Mouse (Mus musculus) liver, embryonic 15.5 days (tissue): ENCODE results near the gene Cfap54. TPM values are rescaled to one million over a fixed set of nuclear protein-coding genes. Genes with fewer than 3 reads are reported as not detected.
A peak's percentile ranks its signal among the peaks of the same experiment; 100 is the strongest.

Experiments used
- ATAC-seq: fragments of 200-750 bp; cut with Nextera tagmentation; 2 replicates; pipeline ENCODE4 v1.8.0; 2017; ENCODE audit warnings: moderate number of reproducible peaks, mild to moderate bottlenecking, moderate library complexity; ENCODE audit not compliant: insufficient read depth
- H3K27ac ChIP-seq: fragments of 300-500 bp; sonication (generic); replicated peaks from 2 replicates; pipeline ENCODE4 v1.5.1; 2015; ENCODE audit warnings: mild to moderate bottlenecking, inconsistent platforms
- H3K27me3 ChIP-seq: fragments of 300-500 bp; sonication (generic); 2 replicates; pipeline ENCODE4 v1.6.1; 2015; ENCODE audit warnings: mild to moderate bottlenecking, inconsistent platforms
- H3K36me3 ChIP-seq: fragments of 300-500 bp; sonication (generic); replicated peaks from 2 replicates; pipeline ENCODE4 v1.6.1; 2015; ENCODE audit warnings: moderate library complexity, mild to moderate bottlenecking, inconsistent platforms
- H3K4me1 ChIP-seq: fragments of 300-500 bp; sonication (generic); replicated peaks from 2 replicates; pipeline ENCODE4 v1.6.1; 2015; ENCODE audit warnings: inconsistent platforms
- H3K4me2 ChIP-seq: fragments of 300-500 bp; sonication (generic); 2 replicates; pipeline ENCODE4 v1.6.1; 2015; ENCODE audit warnings: moderate library complexity, mild to moderate bottlenecking, inconsistent platforms
- H3K4me3 ChIP-seq: fragments of 300-500 bp; sonication (generic); replicated peaks from 2 replicates; pipeline ENCODE4 v1.5.1; 2015; ENCODE audit warnings: mild to moderate bottlenecking, inconsistent platforms
- H3K9ac ChIP-seq: fragments of 300-500 bp; sonication (generic); 2 replicates; pipeline ENCODE4 v1.6.1; 2015; ENCODE audit warnings: moderate library complexity, mild to moderate bottlenecking, inconsistent platforms
- H3K9me3 ChIP-seq: fragments of 300-500 bp; sonication (generic); replicated peaks from 2 replicates; pipeline ENCODE4 v1.6.1; 2016; ENCODE audit warnings: inconsistent platforms
- WGBS: fragments of 180-500 bp; shearing (Covaris S2); methylation state at CpG from one replicate; pipeline ENCODE4 v1.1.7; 2015; ENCODE audit warnings: mixed read lengths; ENCODE audit not compliant: insufficient replicate concordance; 5-methylcytosine and 5-hydroxymethylcytosine counted together
- polyA plus RNA-seq: library from polyadenylated mRNA; unstranded; fragments of >200 nt; fragmentation: Nextera tagmentation; extraction: Ambion mirVana; gene quantifications from 2 replicates; pipeline ENCODE4 v1.2.1, GENCODE M21; 2015

The Cfap54 gene
- polyA plus RNA-seq, 1 experiment from 2014 or later: 0.18 TPM

DNA sequence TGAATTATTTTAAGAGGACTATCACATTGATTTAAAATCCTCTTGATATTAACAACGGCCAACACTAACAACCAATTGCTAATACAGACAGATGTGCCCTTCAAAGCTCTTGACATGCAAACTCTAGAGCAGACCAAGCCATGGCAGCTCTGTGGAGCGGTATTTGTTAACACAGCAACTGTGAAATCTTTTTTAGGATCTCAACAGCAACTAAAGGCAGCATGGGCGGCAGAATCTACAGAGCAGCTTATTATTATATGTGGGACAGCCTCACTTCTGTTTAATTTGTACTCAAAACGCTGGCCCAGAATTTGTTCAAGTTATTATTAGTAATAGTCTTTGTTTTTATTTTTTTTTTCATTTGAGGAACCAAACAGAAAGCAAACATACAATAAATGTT, 28.1 kb downstream of the Cfap54 start:
- ATAC-seq: no peak
- Histone ChIP-seq H3K4me2 (no peak overlapping the region), H3K9ac (no peak overlapping the region), H3K4me3 (no peak overlapping the region), H3K4me1 (no peaks in the 10 kb centered on the region), H3K9me3 (no peaks in the 10 kb centered on the region), H3K27ac (no peak overlapping the region), H3K36me3 (no peaks in the 10 kb centered on the region), H3K27me3 (no peaks in the 10 kb centered on the region)
- WGBS: 68% methylated on average over 4 of the region's 4 CpGs

- Histone ChIP-seq H3K9me3 (no peaks in the 10 kb centered on the region), H3K9ac (no peak overlapping the region), H3K4me3 (no peak overlapping the region), H3K27me3 (no peaks in the 10 kb centered on the region), H3K4me1 (no peaks in the 10 kb centered on the region), H3K27ac (no peak overlapping the region), H3K36me3 (no peaks in the 10 kb centered on the region), H3K4me2 (peak overlapping the region; percentile 45)
- ATAC-seq: no peak
- 24% methylated on average over 13 of the region's 13 CpGs for WGBS
Measured at GRCm38 (mm10) chr10:93051016-93051726, 30.2 kb downstream of the Cfap54 start.

DNA sequence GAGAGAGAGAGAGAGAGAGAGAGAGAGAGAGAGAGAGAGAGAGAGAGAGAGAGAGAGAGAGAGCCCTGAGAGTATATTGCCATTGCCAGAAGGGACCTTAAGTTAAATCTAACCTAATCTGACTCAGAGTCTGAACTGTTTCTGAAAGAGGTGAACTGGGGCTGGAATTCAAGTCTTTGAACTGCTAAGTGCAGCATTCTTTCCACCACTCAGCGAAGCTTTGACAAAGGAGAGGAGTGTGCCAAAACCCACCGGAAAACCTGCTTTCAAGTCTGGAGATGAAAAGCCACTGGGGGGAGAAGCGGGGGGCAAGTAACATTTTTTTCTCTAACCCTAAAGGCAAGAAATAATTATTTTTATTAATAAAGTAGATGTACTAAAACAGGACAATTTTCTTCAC, 30.8 kb downstream of the Cfap54 start:
- Histone ChIP-seq H3K4me3 (no peak overlapping the region), H3K36me3 (no peaks in the 10 kb centered on the region), H3K9ac (no peak overlapping the region), H3K9me3 (no peaks in the 10 kb centered on the region), H3K4me2 (no peak overlapping the region), H3K27me3 (no peaks in the 10 kb centered on the region), H3K27ac (no peak overlapping the region), H3K4me1 (no peaks in the 10 kb centered on the region)
- no peak for ATAC-seq
- 49% methylated on average over 3 of the region's 3 CpGs for WGBS

DNA sequence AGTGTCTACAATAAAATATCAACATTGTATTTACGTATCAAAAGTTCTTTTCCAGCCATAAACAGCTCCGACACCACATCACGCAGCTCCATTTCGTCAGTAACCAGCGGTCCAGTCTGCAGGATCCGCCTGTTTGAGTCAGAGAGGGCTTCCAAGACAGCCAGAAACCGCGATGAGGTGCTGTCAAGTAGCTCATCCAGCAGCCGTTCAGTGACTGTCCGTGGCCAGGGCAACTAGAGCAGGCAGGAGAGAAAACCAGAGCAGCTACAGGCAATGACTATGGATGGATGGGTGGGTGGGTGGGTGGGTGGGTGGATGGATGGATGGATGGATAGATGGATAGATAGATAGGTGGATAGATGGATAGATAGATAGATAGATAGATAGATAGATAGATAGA, 38.2 kb downstream of the Cfap54 start:
- Histone ChIP-seq H3K4me1 (no peaks in the 10 kb centered on the region), H3K27ac (no peak overlapping the region), H3K27me3 (no peaks in the 10 kb centered on the region), H3K36me3 (no peaks in the 10 kb centered on the region), H3K9ac (no peak overlapping the region), H3K4me2 (no peak overlapping the region), H3K9me3 (no peaks in the 10 kb centered on the region), H3K4me3 (no peak overlapping the region)
- no peak for ATAC-seq
- WGBS: 71% methylated on average over 10 of the region's 10 CpGs

DNA sequence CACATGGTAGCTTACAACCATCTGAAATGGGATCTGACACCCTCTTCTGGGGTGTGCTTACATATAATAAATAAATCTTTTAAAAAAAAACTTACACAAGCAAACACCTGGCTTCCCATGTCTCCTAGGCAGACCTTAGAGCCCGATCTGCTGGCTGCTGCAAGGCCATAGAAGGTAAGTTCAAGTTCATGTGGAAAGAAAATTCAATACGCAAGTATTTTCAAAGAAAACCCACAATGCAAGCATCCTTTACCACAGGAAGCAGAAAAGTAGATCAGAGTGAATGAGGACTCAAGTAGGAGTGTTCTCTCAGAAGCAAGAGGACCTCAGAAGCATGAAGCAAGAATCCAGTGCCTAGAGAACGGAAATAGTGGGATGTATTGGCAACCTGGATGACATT, 39.6 kb downstream of the Cfap54 start:
- Histone ChIP-seq H3K4me3 (no peak overlapping the region), H3K4me2 (no peak overlapping the region), H3K27ac (no peak overlapping the region), H3K9ac (no peak overlapping the region), H3K9me3 (no peaks in the 10 kb centered on the region), H3K36me3 (no peaks in the 10 kb centered on the region), H3K4me1 (no peaks in the 10 kb centered on the region), H3K27me3 (no peaks in the 10 kb centered on the region)
- ATAC-seq: no peak
- 68% methylated on average over 3 of the region's 3 CpGs for WGBS

DNA sequence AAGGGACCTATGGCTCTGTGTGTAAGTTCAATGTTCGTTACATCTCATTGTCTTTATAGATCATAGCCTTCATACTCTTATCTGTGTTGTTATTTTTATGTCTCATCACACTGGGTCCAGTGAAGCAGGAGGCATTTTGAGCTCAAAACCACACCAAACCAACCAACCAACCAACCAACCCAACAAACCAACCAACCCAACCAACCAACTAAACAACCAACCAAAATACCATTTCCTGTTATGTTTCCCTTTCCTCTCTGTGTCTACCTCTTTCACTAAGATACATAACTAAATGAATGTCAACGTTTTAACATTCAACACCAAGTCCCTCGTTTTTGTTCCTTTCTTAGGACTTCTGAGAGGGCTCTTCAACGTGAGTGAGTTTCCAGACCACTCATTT, 40.0 kb downstream of the Cfap54 start:
- ATAC-seq: no peak
- H3K36me3 ChIP-seq: no peaks in the 10 kb centered on the region
- H3K9me3 ChIP-seq: no peaks in the 10 kb centered on the region
- no peak overlapping the region for H3K27ac ChIP-seq
- 38% methylated on average over 4 of the region's 4 CpGs for WGBS
- H3K4me1 ChIP-seq: no peaks in the 10 kb centered on the region
- H3K4me3 ChIP-seq: no peak overlapping the region
- no peak overlapping the region for H3K9ac ChIP-seq
- H3K4me2 ChIP-seq: no peak overlapping the region
- H3K27me3 ChIP-seq: no peaks in the 10 kb centered on the region

DNA sequence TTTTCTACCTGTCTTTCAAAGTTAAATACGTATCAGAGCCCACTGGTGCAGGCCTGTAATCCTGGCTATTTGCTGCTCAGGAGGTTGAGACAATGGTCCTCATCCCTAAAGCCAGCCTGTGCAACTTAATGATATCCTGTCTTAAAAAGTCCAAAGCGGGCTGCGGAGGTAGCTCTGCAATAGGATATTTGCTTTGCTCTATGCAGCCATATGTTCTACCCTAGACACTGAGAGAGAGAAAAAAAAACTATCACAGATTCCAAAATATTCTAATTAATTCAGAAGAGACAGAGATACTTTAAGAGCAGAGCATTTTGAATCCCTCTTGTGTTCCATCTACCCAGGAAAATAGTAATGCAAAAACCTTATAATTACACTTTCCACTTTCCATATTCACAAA, 44.9 kb downstream of the Cfap54 start:
- Histone ChIP-seq H3K9ac (no peak overlapping the region), H3K9me3 (no peaks in the 10 kb centered on the region), H3K27me3 (no peaks in the 10 kb centered on the region), H3K4me1 (no peaks in the 10 kb centered on the region), H3K27ac (no peak overlapping the region), H3K4me3 (no peak overlapping the region), H3K36me3 (no peaks in the 10 kb centered on the region), H3K4me2 (no peak overlapping the region)
- ATAC-seq: no peak
- 67% methylated on average over 3 of the region's 3 CpGs for WGBS

DNA sequence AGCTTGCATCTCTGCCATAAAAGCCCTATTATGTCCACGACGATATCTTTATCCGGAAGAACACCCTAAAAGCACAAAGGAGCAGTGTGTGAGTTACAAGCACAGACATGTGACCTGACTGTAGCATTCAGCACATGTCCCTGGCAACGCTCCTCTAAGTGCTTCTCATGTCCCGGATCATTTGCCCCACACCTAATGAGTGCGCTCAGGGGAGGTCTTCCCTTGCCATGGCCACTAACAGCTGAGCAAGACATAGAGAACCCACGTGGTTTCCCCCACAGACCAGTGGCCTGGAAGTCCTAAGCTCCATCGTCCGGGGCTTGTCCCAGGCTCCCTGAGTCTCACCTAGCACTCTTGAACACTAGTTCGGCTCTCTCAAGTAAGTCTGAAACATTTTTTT, 45.9 kb downstream of the Cfap54 start:
- Histone ChIP-seq H3K4me3 (no peak overlapping the region), H3K4me2 (no peak overlapping the region), H3K4me1 (no peaks in the 10 kb centered on the region), H3K27me3 (no peaks in the 10 kb centered on the region), H3K9ac (no peak overlapping the region), H3K27ac (no peak overlapping the region), H3K9me3 (no peaks in the 10 kb centered on the region), H3K36me3 (no peaks in the 10 kb centered on the region)
- no peak for ATAC-seq
- WGBS: 71% methylated on average over 10 of the region's 10 CpGs

DNA sequence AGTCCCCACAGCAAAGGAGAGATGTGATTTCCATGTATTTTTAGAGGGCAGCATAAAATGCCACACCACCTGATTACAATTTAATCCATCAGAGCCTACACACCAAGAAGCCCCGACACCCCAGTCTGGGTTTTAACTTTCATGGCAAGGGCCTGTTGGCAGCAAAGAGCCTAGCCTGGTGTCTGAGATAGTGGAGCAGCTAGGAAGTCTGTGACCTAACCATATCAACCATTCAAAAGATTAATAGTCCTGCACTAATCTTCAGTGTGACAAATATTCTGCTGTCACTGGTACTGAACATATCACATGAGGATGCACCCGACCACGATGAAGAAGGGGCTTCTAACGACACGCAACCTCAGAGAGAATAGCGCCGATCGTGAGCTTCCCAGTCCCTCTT, 58.1 kb downstream of the Cfap54 start:
- no peaks in the 10 kb centered on the region for H3K4me1 ChIP-seq
- no peak overlapping the region for H3K9ac ChIP-seq
- no peaks in the 10 kb centered on the region for H3K9me3 ChIP-seq
- no peak overlapping the region for H3K4me3 ChIP-seq
- no peak for ATAC-seq
- peaks cover 4% of the 10 kb centered on the region; the same call in 1 of the 2 replicates for H3K27me3 ChIP-seq
- no peak overlapping the region for H3K27ac ChIP-seq
- no peaks in the 10 kb centered on the region for H3K36me3 ChIP-seq
- no peak overlapping the region for H3K4me2 ChIP-seq
- 26% methylated on average over 8 of the region's 8 CpGs for WGBS

- ATAC-seq: no peak
- Histone ChIP-seq H3K27me3 (no peaks in the 10 kb centered on the region), H3K4me1 (no peaks in the 10 kb centered on the region), H3K9ac (no peak overlapping the region), H3K36me3 (no peaks in the 10 kb centered on the region), H3K4me3 (no peak overlapping the region), H3K4me2 (no peak overlapping the region), H3K27ac (no peak overlapping the region), H3K9me3 (no peaks in the 10 kb centered on the region)
- WGBS: 50% methylated on average over 8 of the region's 8 CpGs
Measured at GRCm38 (mm10) chr10:93014059-93014795, 67.2 kb downstream of the Cfap54 start.

GRCm38 (mm10) chr10:93011085-93011484, 70.3 kb downstream of the Cfap54 start:
- no peaks in the 10 kb centered on the region for H3K36me3 ChIP-seq
- no peak overlapping the region for H3K9ac ChIP-seq
- ATAC-seq: no peak
- H3K27me3 ChIP-seq: no peaks in the 10 kb centered on the region
- H3K27ac ChIP-seq: no peak overlapping the region
- H3K4me2 ChIP-seq: no peak overlapping the region
- no peak overlapping the region for H3K4me3 ChIP-seq
- H3K9me3 ChIP-seq: no peaks in the 10 kb centered on the region
- WGBS: 68% methylated on average over 14 of the region's 14 CpGs
- H3K4me1 ChIP-seq: no peaks in the 10 kb centered on the region
